Mouse (Mus musculus) gastrocnemius, postnatal 25 days (tissue): ENCODE data around the gene Cyp4a32. TPM values are rescaled to one million over a fixed set of nuclear protein-coding genes. Genes with fewer than 3 reads are reported as not detected.
"Not testable (repeated sequence)": the region's sequence is repeated elsewhere in the genome, so short reads cannot be mapped to it uniquely, and the experiment has no call there.

Experiments used
- DNase-seq: peaks from one replicate; pipeline ENCODE4 v3.0.0; 2022
- long read RNA-seq, 2 experiments: library from polyadenylated mRNA; stranded (forward); transcript quantifications; one replicate each; pipeline ENCODE4 v2.0.0; 2021
- total RNA-seq, 2 experiments: library from RNA; stranded (reverse); gene quantifications; 1 replicate in 1 of 2; 2 replicates in 1 of 2; pipeline ENCODE4 v1.2.3; 2021

The Cyp4a32 gene
- not detected for total RNA-seq
- long read RNA-seq, experiment 1: 0 reads
- long read RNA-seq, experiment 2: 0 reads

GRCm38 (mm10) chr4:115600611-115601010 lies at the start of gene Cyp4a32:
Gene Cyp4a32 (plus strand): TSS chr4:115600969.
- not testable (repeated sequence) for DNase-seq

- DNase-seq: no peak
Measured at GRCm38 (mm10) chr4:115552726-115553125, 48.0 kb upstream of the Cyp4a32 start.

DNA sequence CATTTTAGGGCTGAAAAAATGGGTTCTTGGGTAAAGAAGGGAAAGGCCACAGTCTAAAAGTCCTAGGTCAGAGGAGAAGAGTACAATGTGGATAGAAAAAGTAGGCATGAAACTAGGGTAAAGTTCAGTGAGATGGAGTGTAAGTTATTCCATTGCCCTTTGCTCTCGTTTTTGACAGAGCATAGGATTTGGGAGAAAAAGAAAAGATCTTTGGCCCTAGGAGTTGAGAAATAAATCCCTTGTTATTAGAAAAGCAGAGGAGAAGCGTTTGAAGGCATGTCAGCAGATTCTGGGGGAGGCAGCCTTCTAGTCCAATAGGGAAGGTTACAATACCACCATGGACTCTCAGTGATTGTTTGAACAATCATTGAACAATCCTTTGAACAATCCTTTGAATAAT lies 45.3 kb upstream of the Cyp4a32 start:
- DNase-seq: no peak

GRCm38 (mm10) chr4:115557861-115558561 lies 42.8 kb upstream of the Cyp4a32 start:
- no peak for DNase-seq

DNA sequence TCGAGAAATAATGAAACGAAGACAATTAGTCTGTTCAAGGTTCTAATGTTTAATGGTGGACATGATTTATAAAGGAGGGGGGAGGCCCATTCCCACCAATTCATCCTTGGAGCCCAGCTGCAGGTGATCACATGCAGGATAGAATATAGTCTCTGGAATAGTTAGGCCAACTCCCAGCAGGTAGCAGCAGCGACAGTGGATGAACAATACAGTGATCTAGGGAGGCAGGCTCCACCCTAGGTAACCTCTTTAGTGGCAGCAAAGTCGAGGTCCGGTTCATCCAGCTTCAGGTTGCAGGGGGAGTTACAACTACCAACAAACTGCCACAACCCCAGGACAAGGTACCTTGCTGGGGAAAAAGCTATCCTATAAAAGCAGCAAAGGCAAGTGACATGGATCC lies 39.5 kb upstream of the Cyp4a32 start:
- not testable (repeated sequence) for DNase-seq

GRCm38 (mm10) chr4:115563401-115563800 lies 37.4 kb upstream of the Cyp4a32 start, which contains the start of gene Cyp4a31:
Gene Cyp4a31 (plus strand): TSS chr4:115563649.
- DNase-seq: no peak

DNA sequence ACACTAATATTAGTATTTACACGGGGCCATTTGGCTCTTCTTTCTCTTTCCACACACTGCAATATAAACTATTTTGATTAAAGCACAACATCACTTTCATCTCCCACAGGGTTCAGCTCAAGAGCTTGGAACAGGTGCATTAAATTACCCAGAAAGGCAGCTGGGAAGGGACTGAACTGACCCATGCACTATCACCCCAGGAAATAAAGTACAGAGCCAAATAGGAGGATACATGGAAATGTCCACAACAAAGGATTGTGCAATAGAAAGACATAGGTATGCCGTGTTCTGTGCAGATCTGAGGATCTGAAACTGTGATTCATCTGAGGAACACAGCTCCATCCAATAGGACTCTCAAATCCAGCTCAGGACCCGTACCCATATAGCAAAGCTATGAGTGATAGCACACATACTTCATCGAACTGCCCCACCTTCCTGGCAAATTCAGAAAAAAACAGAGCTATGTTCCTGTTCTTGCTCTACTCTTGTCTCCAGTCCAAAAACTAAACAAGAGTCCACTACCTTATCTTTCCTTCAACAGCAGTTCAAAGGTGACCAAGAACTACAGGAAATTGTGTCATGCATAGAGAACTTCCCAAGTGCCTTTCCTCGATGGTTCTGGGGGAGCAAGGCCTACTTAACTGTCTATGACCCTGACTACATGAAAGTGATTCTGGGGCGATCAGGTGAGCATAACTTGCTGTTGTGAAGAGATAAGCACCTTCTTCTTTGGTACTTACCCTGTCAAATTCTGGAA lies 36.1 kb upstream of the Cyp4a32 start:
- not testable (repeated sequence) for DNase-seq

DNA sequence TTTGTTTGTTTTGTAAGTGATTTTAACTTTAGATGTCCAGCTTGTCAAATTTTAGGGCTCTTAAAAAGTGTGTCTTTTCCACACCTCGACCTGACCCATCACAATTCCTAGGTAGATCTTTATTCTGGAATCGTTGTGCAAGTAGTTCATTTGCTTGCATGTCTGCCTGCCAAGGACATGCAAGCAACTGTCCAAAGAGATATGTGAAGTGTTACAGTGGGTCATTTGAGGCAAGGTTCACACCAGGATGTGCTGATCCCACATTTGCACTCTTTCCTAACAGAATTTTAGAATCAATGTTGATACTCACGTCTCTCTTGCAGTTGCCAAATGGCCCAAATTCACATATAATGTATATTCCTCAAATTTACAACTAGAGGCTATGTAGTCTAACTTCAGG lies 25.5 kb upstream of the Cyp4a32 start:
- DNase-seq: no peak

GRCm38 (mm10) chr4:115575776-115576175 lies 25.0 kb upstream of the Cyp4a32 start:
- DNase-seq: no peak

DNA sequence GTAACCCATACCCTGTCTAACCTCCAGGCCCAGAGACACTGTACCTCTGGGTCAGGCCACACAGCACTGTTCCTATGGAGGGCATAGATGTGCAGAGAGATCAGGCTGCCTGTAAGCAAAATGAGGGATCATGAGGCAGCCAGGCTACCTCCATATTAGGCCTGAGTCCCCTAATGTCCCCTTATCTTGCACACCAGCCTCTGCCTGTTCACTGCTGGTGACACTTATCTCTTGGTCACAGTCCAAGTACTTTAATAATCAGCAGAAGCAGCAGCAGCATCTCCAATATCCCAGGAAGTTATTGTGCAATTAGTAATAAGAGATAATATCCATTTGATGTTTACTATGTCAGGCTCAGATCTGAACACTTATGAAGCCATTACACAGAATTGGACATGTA lies 17.7 kb upstream of the Cyp4a32 start:
- no peak for DNase-seq

DNA sequence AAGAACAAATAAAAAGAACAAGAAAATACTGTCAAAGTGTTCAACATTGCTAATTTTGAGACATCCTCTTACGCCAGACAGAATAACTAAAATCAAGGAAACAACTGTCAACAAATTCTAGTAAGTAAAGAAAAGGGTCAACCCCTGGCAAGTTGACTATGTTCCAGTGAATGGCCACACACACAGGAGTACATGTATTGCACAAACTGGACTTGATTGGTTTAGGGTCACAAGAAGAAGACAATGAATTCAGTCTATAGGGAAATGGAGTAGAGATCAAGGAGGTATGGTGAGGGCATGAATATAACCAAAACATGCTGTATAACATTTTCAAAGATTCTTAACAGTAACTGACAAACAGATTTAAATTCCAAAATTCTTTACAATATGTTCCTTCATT lies 4.4 kb upstream of the Cyp4a32 start:
- DNase-seq: no peak

DNA sequence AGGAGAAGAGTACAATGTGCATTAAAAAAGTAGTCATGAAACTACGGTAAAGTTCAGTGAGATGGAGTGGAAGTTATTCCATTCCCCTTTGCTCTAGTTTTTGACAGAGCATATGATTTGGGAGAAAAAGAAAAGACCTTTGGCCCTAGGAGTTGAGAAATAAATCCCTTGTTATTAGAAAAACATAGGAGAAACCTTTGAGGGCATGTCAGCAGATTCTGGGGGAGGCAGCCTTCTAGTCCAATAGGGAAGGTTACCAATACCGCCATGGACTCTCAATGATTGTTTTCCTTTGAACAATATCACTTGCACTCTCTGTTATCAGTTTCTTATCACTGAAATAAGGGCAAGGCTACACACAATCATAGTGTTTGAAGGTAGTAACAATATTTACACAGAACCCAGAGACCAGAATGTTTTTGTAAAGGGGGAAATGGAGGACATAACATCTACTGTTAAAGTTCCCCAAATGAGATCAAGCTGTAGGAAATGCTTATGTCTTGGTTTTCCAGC lies 3.9 kb upstream of the Cyp4a32 start:
- no peak for DNase-seq

DNA sequence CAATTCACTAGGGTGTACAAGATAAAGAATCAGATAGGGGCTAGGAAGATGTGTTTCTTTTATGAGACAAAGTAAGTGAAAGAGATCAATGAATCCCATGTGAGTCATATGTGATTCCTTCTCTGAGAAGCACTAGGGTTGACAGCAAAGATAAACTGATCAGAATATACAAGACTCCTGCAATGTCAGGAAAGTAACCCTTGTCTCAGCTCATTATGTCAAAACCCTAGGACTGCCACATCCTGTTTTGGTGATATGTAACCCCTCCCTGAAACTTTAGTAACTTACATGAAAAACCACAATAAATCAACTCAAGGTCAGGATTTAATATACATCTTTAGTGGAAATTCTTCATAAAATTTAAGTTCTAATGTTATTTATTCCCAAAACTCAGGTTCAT lies 13.2 kb downstream of the Cyp4a32 start:
- no peak for DNase-seq

DNA sequence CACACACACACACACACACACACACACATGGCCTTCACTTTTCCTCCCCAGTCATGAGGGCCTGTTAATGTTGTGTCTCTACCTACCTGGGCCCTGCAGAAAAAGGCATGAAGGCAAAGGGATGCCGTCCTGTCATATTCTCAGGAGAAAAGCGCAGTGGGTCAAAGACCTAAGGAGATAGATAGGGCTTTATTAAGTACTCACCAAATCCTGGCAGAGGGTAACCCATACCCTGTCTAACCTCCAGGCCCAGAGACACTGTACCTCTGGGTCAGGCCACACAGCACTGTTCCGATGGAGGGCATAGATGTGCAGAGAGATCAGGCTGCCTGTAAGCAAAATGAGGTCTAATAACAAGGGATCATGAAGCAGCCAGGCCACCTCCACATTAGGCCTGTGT lies 24.8 kb downstream of the Cyp4a32 start:
- not testable (repeated sequence) for DNase-seq

DNA sequence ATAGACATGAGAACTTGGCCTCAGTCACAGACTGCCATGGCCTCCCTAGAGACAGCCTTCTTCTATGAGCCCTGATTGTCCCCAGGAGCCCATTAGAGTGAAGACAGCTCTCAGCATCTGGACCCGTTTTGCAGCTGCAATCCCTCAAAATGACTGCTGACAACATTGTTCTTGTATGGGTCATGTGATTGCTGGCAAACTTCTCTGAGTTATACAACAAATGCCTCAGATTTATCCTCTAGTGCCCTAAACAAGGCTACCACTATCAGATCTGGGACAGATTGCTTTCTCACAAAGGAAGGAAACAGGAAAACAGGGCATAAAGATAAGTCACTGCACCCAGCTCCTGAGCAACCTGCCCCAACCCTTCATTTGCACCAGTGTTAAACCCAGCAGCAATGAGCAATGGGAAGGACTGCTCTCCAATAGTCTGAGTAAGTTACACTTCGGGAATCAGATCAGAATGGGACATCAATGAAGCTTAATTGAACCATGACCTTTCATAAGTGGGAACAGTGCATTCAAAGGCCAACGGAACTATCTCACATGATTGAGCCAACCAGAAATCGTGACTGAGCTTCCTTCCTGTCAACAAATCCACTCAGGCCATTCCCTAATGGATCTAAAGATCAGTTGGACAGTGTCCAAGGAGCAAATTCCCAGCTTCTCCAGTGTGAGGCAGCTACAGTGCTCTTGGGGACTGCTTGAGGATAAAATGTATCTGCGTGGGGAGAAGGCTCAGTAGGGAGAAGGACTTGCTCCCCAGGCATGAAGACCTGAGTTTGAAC lies 42.4 kb downstream of the Cyp4a32 start:
- DNase-seq: no peak

DNA sequence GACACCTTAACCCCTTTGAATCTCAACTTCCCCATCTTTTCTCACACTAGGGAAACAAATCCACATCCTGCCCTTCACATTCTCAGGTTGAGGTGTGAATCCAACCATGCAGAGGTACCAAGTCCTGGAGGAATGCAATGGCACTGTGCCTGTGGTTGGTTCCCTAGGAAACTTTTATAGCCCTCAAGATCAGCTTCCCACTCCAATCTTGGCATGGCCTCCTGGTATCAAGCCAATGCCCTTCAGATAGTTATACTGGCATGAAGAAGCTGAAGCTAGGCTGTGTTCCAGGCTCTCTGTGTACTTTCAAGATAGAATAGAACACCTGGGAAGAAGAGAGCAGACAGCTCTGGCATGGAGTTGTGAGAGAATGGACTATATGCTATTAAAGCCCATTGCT lies 44.6 kb downstream of the Cyp4a32 start:
- no peak for DNase-seq

DNA sequence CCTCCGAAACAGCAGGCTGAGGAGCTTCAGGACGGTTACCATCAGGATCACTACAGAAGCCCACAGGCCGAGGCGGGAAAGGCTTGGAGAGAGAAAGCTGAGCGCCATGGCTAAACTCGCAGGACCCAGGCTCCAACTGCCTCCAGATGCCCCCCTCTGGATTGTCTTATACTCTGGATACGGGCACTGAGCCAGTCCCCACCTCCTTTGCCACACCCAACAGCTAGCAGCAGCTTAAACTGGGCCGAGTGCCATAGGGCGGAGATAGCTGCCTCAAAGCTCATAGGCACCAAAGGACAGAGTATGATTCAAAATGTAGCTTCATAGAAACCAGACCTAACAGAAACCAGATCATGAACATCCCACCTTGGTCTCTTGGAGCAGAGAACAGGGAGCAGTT lies 46.8 kb downstream of the Cyp4a32 start, which contains the start of gene Cyp4b1:
Cyp4b1 (minus strand) TSS at position 144 of the 400 bp plus-strand sequence.
- DNase-seq: peak; percentile 48

DNA sequence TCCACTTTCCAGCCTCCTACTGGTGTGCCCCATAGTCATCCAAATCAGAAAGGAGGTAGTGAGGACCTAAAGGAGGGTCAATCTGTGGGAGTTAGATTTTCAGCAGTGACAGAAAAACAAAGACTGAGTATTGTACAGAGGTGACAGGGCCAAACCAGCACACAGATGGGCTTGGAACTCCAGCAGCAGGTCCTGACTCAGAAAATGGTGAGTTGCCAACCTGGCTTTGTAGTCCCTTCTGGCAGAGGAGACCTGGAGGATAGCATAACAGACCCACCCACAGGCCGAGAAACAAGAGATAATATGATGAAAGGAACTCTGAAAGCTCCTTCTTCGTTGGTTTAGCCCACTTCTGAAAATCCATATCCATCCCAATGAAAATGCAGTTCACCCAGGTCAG lies 48.0 kb downstream of the Cyp4a32 start:
- DNase-seq: peak; percentile 20

DNA sequence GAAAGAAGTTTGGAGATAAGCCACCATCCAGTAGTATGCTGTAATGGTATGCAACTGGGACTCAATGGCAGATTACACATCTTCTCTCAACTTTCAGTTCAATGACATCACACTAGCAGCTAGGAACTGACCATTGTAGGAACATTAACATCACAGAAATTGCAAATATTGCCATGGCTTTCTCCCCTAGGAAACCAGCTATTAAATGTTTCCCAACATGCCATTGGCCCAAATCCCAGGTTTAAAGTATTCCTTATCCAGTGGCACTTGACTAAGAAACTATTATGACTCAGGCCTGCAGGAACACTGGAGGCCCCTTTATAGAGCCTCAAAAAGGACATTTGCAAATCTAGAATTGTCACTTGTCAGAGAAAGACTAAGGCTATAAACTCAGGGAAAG lies 48.6 kb downstream of the Cyp4a32 start:
- DNase-seq: no peak

DNA sequence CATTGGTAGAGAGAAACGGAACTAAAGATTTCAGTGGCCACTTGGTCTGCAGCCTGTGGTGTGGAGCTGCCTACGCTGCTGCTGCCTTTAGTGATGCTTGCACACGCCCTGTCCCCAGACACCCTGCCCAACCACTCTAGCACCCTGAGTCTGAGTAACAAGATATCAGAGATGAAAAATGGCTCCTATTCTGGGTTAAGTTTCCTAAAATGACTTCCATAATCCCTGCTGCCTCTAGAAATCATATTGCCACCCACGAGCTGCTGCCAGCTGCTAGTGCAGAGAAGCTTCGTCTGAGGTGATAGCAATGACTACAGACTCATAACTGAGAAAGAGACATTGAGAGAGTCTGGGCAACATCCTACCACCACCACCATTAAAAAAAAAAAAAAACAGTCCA lies 50.1 kb downstream of the Cyp4a32 start:
- no peak for DNase-seq

- not testable (repeated sequence) for DNase-seq
Measured at GRCm38 (mm10) chr4:115655841-115656534, 55.2 kb downstream of the Cyp4a32 start.

- not testable (repeated sequence) for DNase-seq
Measured at GRCm38 (mm10) chr4:115656535-115656922, 55.8 kb downstream of the Cyp4a32 start.
